Mouse (Mus musculus) neural tube, embryonic 11.5 days (tissue): ENCODE results near the gene 1700025G04Rik. TPM values are rescaled to one million over a fixed set of nuclear protein-coding genes. Genes with fewer than 3 reads are reported as not detected.

Experiments
- ATAC-seq: fragments of 200-750 bp; cut with Nextera tagmentation; 2 replicates; pipeline ENCODE4 v1.8.0; 2017; ENCODE audit warnings: moderate number of reproducible peaks, mild to moderate bottlenecking, moderate TSS enrichment, moderate library complexity; ENCODE audit not compliant: insufficient read depth, low FRiP score, low TSS enrichment
- DNase-seq: peaks from one replicate; pipeline ENCODE4 v3.0.0-alpha.2; 2015; ENCODE audit warnings: low spot score
- H3K27ac ChIP-seq: fragments of 300-500 bp; sonication (generic); 2 replicates; pipeline ENCODE4 v1.5.1; 2014; ENCODE audit warnings: low read depth, mild to moderate bottlenecking, low read length
- H3K27me3 ChIP-seq: fragments of 300-500 bp; sonication (generic); 2 replicates; pipeline ENCODE4 v1.6.1; 2014; ENCODE audit warnings: mild to moderate bottlenecking, low read length, mixed read lengths; ENCODE audit not compliant: control insufficient read depth, insufficient read depth
- H3K36me3 ChIP-seq: fragments of 300-500 bp; sonication (generic); 2 replicates; pipeline ENCODE4 v1.6.1; 2014; ENCODE audit warnings: mild to moderate bottlenecking, low read length, moderate library complexity, mixed read lengths; ENCODE audit not compliant: control insufficient read depth, insufficient read depth
- H3K4me1 ChIP-seq: fragments of 300-500 bp; sonication (generic); 2 replicates; pipeline ENCODE4 v1.6.1; 2014; ENCODE audit warnings: low read length, mixed read lengths; ENCODE audit not compliant: control insufficient read depth, insufficient read depth
- H3K4me2 ChIP-seq: fragments of 300-500 bp; sonication (generic); 2 replicates; pipeline ENCODE4 v1.6.1; 2014; ENCODE audit warnings: low read depth, mild to moderate bottlenecking, moderate library complexity
- H3K4me3 ChIP-seq: fragments of 300-500 bp; sonication (generic); 2 replicates; pipeline ENCODE4 v1.5.1; 2014; ENCODE audit warnings: low read depth, low read length
- H3K9ac ChIP-seq: fragments of 300-500 bp; sonication (generic); 2 replicates; pipeline ENCODE4 v1.6.1; 2014; ENCODE audit warnings: mild to moderate bottlenecking, low read length
- H3K9me3 ChIP-seq: fragments of 300-500 bp; sonication (generic); 2 replicates; pipeline ENCODE4 v1.6.1; 2016; ENCODE audit warnings: low read length; ENCODE audit not compliant: control insufficient read depth
- WGBS: fragments of 180-500 bp; shearing (Covaris S2); extraction: QIAGEN DNeasy Blood & Tissue Kit; methylation state at CpG from one replicate; pipeline ENCODE4 v1.1.7; 2014; 5-methylcytosine and 5-hydroxymethylcytosine counted together
- polyA plus RNA-seq: library from polyadenylated mRNA; unstranded; fragments of >200 nt; fragmentation: Nextera tagmentation; extraction: Ambion mirVana; gene quantifications from 2 replicates; pipeline ENCODE4 v1.2.1, GENCODE M21; 2014

Gene 1700025G04Rik
- polyA plus RNA-seq, 1 experiment from 2014 or later = 40.7 TPM

DNA sequence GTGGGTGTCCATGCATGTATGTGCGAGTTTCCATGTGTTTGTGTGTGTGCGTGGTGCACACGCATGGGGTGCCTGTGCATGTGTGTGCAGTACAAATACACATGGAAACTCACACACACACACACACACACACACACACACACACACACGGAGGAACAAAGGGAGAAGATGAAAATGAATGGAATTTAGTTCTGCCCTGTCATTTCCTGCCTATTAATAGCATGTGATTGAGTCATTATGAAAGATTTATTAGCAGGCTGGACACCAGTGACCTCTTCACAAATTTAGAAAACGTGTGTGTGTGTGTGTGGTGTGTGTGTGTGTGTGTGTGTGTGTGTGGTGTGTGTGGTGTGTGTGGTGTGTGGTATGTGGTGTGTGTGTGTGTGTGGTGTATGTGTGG, 217.0 kb downstream of the 1700025G04Rik start:
- Histone ChIP-seq H3K27ac (no peak overlapping the region), H3K4me1 (no peaks in the 10 kb centered on the region), H3K36me3 (no peaks in the 10 kb centered on the region), H3K4me3 (no peak overlapping the region), H3K27me3 (no peaks in the 10 kb centered on the region), H3K9ac (no peak overlapping the region), H3K9me3 (no peaks in the 10 kb centered on the region), H3K4me2 (no peak overlapping the region)
- DNase-seq = peak; percentile 7
- 83% methylated on average over 5 of the region's 5 CpGs for WGBS
- ATAC-seq = no peak

DNA sequence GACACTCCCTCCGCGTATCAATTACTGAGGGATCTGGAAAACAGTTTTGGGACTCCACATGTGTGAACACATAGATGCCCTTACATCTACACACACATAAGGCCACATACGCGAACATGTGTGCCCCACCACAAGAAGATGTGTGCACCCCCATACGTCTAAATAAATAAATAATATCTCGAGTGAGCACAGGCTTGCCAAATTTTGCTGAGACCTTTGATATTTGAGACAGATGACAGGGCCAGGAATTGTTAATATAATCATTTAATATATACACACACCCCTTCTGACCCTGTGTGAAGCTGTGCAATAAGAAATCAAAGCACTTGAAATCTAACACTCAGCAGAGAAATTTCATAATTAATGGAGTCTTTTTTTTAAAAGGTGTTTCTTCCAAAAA, 225.6 kb downstream of the 1700025G04Rik start:
- 90% methylated on average over 6 of the region's 6 CpGs for WGBS
- no peak overlapping the region for H3K4me3 ChIP-seq
- H3K27ac ChIP-seq = no peak overlapping the region
- ATAC-seq (no peak), DNase-seq (no peak)
- H3K4me1 ChIP-seq = no peaks in the 10 kb centered on the region
- H3K9ac ChIP-seq = no peak overlapping the region
- H3K4me2 ChIP-seq = no peak overlapping the region
- H3K36me3 ChIP-seq = no peaks in the 10 kb centered on the region
- no peaks in the 10 kb centered on the region for H3K27me3 ChIP-seq
- H3K9me3 ChIP-seq = no peaks in the 10 kb centered on the region

GRCm38 (mm10) chr1:151863797-151864147, 226.2 kb downstream of the 1700025G04Rik start:
- no peak overlapping the region for H3K9ac ChIP-seq
- 91% methylated on average over 12 of the region's 12 CpGs for WGBS
- no peaks in the 10 kb centered on the region for H3K36me3 ChIP-seq
- H3K4me2 ChIP-seq = no peak overlapping the region
- no peak overlapping the region for H3K4me3 ChIP-seq
- H3K27me3 ChIP-seq = no peaks in the 10 kb centered on the region
- no peaks in the 10 kb centered on the region for H3K4me1 ChIP-seq
- no peaks in the 10 kb centered on the region for H3K9me3 ChIP-seq
- ATAC-seq (no peak), DNase-seq (no peak)
- H3K27ac ChIP-seq = no peak overlapping the region

DNA sequence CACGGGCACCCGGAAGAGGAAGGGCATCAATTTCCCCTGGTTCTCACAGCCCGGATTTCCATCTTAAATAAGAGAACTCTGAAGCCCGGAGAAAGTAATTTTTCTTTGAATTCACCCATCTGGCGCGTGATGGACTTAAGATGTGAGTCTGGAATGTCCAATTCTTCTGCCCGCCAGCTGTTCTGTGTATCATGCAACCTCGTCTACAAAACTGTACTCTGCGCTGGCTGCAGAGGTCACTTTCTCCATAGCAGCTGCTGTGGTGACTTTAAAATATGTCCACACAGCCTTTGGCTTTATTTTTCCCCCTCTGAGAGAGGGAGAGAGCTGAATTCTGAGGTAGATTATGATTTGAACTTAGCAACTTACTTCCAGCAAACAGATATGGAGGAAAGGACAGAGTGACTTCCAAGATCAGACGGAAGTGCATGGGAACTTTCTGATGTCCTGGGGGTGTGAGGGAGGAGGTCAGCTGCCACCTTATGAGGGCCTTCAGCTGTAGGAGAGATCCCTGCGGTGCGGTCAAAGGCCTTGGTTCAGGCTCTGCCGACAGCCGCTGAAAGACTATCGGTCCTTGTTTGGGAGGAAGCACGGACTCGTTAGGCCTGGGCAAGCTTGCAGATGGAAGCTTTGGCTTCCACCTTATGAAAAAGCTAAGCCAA, 226.7 kb downstream of the 1700025G04Rik start:
- Histone ChIP-seq H3K36me3 (no peaks in the 10 kb centered on the region), H3K4me2 (no peak overlapping the region), H3K27ac (no peak overlapping the region), H3K9me3 (no peaks in the 10 kb centered on the region), H3K27me3 (no peaks in the 10 kb centered on the region), H3K4me3 (no peak overlapping the region), H3K9ac (no peak overlapping the region), H3K4me1 (no peaks in the 10 kb centered on the region)
- 87% methylated on average over 17 of the region's 17 CpGs for WGBS
- no peak for DNase-seq
- no peak for ATAC-seq

DNA sequence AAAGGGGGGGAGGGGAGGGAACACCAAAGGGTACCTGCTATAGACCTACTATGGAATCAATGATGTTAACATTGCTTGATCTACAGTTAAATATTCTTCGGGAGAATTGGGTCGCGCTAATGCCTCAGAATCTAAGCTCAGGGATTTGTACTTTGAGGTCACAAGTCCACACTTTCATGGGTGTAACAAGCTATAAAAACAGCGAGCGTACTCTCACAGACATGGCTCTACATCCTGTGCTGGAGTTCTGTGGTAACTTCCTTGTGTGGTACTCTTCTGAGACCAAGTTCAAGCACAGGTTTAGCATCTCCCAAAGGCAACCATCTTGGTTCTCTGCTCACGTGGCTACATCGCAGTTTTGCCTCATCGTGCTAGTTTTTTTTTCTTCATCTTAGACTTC, 227.8 kb downstream of the 1700025G04Rik start:
- 96% methylated on average over 8 of the region's 8 CpGs for WGBS
- H3K36me3 ChIP-seq = no peaks in the 10 kb centered on the region
- ATAC-seq = no peak

GRCm38 (mm10) chr1:151861334-151861995, 228.5 kb downstream of the 1700025G04Rik start:
- 64% methylated on average over 20 of the region's 20 CpGs for WGBS
- no peaks in the 10 kb centered on the region for H3K27me3 ChIP-seq
- H3K4me2 ChIP-seq = no peak overlapping the region
- no peak overlapping the region for H3K4me3 ChIP-seq
- no peak overlapping the region for H3K27ac ChIP-seq
- H3K36me3 ChIP-seq = no peaks in the 10 kb centered on the region
- ATAC-seq (no peak), DNase-seq (no peak)
- H3K9ac ChIP-seq = no peak overlapping the region
- H3K9me3 ChIP-seq = no peaks in the 10 kb centered on the region
- no peaks in the 10 kb centered on the region for H3K4me1 ChIP-seq

More for the DNA sequence above, 227.8 kb downstream of the 1700025G04Rik start:
- Histone ChIP-seq H3K4me3 (no peak overlapping the region), H3K9me3 (no peaks in the 10 kb centered on the region), H3K4me1 (no peaks in the 10 kb centered on the region), H3K9ac (no peak overlapping the region), H3K4me2 (no peak overlapping the region), H3K27ac (no peak overlapping the region), H3K27me3 (no peaks in the 10 kb centered on the region)
- no peak for DNase-seq

DNA sequence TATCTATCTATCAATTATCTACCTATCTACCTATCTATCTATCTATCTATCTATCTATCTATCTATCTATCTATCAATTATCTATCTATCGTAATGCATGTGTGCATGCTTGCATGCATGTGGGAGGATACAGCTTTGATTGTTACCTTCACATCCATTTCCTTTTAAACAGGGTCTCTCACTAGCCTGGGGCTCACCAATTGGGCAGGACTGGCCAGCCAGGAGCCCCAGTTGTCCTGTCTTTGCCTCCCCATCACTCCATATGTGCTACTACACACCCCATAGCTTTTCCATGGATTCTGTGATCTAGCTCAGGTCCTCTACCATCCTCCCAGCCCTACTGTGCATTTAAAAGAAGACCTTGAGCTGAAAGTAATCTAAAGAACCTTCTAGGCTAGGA, 231.5 kb downstream of the 1700025G04Rik start:
- H3K27ac ChIP-seq = no peak overlapping the region
- DNase-seq = no peak
- WGBS = 91% methylated on average over 1 of the region's 1 CpGs

DNA sequence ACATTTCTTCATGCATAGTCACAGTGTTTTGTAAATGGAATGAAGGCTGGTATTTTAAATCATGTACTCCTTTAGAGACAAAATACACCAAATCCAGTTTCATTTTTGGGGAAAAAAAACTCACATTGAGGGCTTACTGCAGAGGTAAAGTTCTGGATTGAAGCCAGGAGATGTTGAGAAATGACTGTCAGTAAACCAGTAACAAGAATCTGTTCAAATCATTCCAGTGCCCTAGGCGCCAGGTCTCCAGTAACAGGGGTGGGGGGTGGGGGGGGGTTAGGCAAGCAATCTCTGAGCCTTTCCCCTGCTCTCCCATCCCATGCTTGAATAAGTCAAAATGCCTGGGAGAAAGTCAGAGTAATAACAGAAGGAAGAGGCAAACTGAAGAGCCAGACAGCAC, 234.4 kb downstream of the 1700025G04Rik start:
- DNase-seq (no peak), ATAC-seq (no peak)
- Histone ChIP-seq H3K9ac (no peak overlapping the region), H3K4me1 (no peaks in the 10 kb centered on the region), H3K4me2 (no peak overlapping the region), H3K27ac (no peak overlapping the region), H3K36me3 (no peaks in the 10 kb centered on the region), H3K4me3 (no peak overlapping the region), H3K27me3 (no peaks in the 10 kb centered on the region), H3K9me3 (no peaks in the 10 kb centered on the region)
- WGBS = 79% methylated on average over 1 of the region's 1 CpGs

More for the DNA sequence above, 231.5 kb downstream of the 1700025G04Rik start:
- H3K4me1 ChIP-seq = no peaks in the 10 kb centered on the region
- H3K9ac ChIP-seq = no peak overlapping the region
- no peaks in the 10 kb centered on the region for H3K36me3 ChIP-seq
- no peaks in the 10 kb centered on the region for H3K27me3 ChIP-seq
- no peak overlapping the region for H3K4me3 ChIP-seq
- no peak for ATAC-seq
- H3K4me2 ChIP-seq = no peak overlapping the region
- H3K9me3 ChIP-seq = no peaks in the 10 kb centered on the region

DNA sequence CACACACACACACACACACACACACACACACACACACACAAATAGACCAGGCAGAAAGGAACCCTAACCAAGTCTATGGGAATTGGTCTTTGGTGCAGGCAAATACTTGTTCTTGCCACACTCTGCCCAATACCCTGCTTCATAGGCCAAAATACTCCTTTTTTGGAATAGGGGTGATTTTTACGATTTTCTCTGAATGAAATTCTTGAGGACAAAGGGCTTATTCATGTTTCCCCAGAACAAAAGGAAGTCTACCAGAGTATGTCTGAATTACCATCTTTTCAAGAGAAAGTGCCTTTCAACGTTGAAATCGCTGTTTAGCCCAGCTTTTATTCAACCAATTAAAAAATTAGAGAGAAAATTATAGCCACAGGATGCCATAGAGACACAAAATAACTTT, 237.9 kb downstream of the 1700025G04Rik start:
- no peak for DNase-seq

More for the DNA sequence above, 237.9 kb downstream of the 1700025G04Rik start:
- H3K9ac ChIP-seq = no peak overlapping the region
- WGBS = 43% methylated on average over 3 of the region's 3 CpGs
- ATAC-seq = no peak
- H3K4me2 ChIP-seq = no peak overlapping the region
- H3K4me3 ChIP-seq = no peak overlapping the region
- no peaks in the 10 kb centered on the region for H3K4me1 ChIP-seq
- H3K9me3 ChIP-seq = no peaks in the 10 kb centered on the region
- H3K36me3 ChIP-seq = no peaks in the 10 kb centered on the region
- no peak overlapping the region for H3K27ac ChIP-seq
- no peaks in the 10 kb centered on the region for H3K27me3 ChIP-seq
